Mouse (Mus musculus): ENCODE results near the gene N4bp2l2. TPM values are rescaled to one million over a fixed set of nuclear protein-coding genes. Genes with fewer than 3 reads are reported as not detected.
"Not testable (repeated sequence)": the region's sequence is repeated elsewhere in the genome, so short reads cannot be mapped to it uniquely, and the experiment has no call there.

Gene N4bp2l2
- 44.2 and 49.6 TPM in 2 replicates for polyA plus RNA-seq (2014; fragmentation: Nextera tagmentation; extraction: Ambion mirVana)

DNA sequence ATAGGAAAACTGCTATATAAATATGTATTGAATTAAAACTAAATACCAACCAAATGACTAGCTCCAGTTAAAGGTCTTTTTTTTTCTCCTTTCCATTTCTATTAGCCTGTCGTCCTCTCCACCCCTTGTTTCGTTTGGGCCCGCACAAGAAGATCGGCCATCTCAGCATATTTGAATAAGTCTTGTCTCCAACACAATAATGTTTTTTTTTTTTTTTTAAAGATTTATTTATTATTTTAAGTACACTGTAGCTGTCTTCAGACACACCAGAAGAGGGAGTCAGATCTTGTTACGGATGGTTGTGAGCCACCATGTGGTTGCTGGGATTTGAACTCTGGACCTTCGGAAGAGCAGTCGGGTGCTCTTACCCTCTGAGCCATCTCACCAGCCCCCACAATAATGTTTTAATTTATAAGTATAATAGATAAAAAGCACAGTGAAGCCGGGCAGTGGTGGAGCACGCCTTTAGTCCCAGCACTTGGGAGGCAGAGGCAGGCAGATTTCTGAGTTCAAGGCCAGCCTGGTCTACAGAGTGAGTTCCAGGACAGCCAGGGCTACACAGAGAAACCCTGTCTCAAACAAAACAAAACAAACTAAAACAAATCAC is at the start of gene N4bp2l2:
Gene N4bp2l2 (minus strand): TSS at position 51 of the 607 bp plus-strand sequence.
- ATAC-seq (ENCODE audit: low FRiP score, low TSS enrichment); H3K27me3 ChIP-seq (ENCODE audit: control insufficient read depth, insufficient read depth, low read length); H3K9me3 ChIP-seq (ENCODE audit: control insufficient read depth, low read length); H3K4me1 ChIP-seq (ENCODE audit: control insufficient read depth, insufficient read depth, low read length): not testable (repeated sequence)
- Histone ChIP-seq H3K27ac (ENCODE audit: low read depth, low read length) (peak within 1 kb of the TSS; percentile 98), H3K9ac (ENCODE audit: low read depth, low read length) (peak within 1 kb of the TSS; percentile 93), H3K4me2 (replicated peaks; ENCODE audit: low read depth, low read length) (peak within 1 kb of the TSS; percentile 79), H3K4me3 (ENCODE audit: low read length) (peak within 1 kb of the TSS; percentile 98), H3K36me3 (ENCODE audit: control insufficient read depth, insufficient read depth, low read length) (peaks cover 11% of the 10 kb centered on the region)
- WGBS: 91% methylated on average over 9 of the region's 9 CpGs

- H3K27ac ChIP-seq (ENCODE audit: low read depth, low read length): no peak overlapping the region
- no peaks in the 10 kb centered on the region for H3K4me1 ChIP-seq (ENCODE audit: control insufficient read depth, insufficient read depth, low read length)
- H3K9me3 ChIP-seq (ENCODE audit: control insufficient read depth, low read length): no peaks in the 10 kb centered on the region
- no peak overlapping the region for H3K9ac ChIP-seq (ENCODE audit: low read depth, low read length)
- H3K4me3 ChIP-seq (ENCODE audit: low read length): no peak overlapping the region
- ATAC-seq (ENCODE audit: low FRiP score, low TSS enrichment): no peak
- H3K4me2 ChIP-seq (replicated peaks; ENCODE audit: low read depth, low read length): no peak overlapping the region
- H3K27me3 ChIP-seq (ENCODE audit: control insufficient read depth, insufficient read depth, low read length): no peaks in the 10 kb centered on the region
- no peaks in the 10 kb centered on the region; the same call in 1 of the 2 replicates for H3K36me3 ChIP-seq (ENCODE audit: control insufficient read depth, insufficient read depth, low read length)
Observed at GRCm38 (mm10) chr5:150713431-150713830, 47.4 kb upstream of the N4bp2l2 start.

- no peaks in the 10 kb centered on the region for H3K9me3 ChIP-seq (ENCODE audit: control insufficient read depth, low read length)
- no peaks in the 10 kb centered on the region for H3K27me3 ChIP-seq (ENCODE audit: control insufficient read depth, insufficient read depth, low read length)
- no peaks in the 10 kb centered on the region for H3K36me3 ChIP-seq (ENCODE audit: control insufficient read depth, insufficient read depth, low read length)
- 98% methylated on average over 4 of the region's 4 CpGs for WGBS
- H3K4me3 ChIP-seq (ENCODE audit: low read length): no peak overlapping the region
- H3K4me1 ChIP-seq (ENCODE audit: control insufficient read depth, insufficient read depth, low read length): no peaks in the 10 kb centered on the region
- H3K4me2 ChIP-seq (replicated peaks; ENCODE audit: low read depth, low read length): no peak overlapping the region
- ATAC-seq (ENCODE audit: low FRiP score, low TSS enrichment): no peak
- H3K9ac ChIP-seq (ENCODE audit: low read depth, low read length): no peak overlapping the region
- H3K27ac ChIP-seq (ENCODE audit: low read depth, low read length): no peak overlapping the region
Observed at GRCm38 (mm10) chr5:150711503-150711902, 45.5 kb upstream of the N4bp2l2 start.

GRCm38 (mm10) chr5:150707181-150707580 is 41.2 kb upstream of the N4bp2l2 start:
- H3K27me3 ChIP-seq (ENCODE audit: control insufficient read depth, insufficient read depth, low read length); H3K9me3 ChIP-seq (ENCODE audit: control insufficient read depth, low read length); ATAC-seq (ENCODE audit: low FRiP score, low TSS enrichment); H3K4me3 ChIP-seq (ENCODE audit: low read length); H3K36me3 ChIP-seq (ENCODE audit: control insufficient read depth, insufficient read depth, low read length); H3K4me1 ChIP-seq (ENCODE audit: control insufficient read depth, insufficient read depth, low read length); H3K4me2 ChIP-seq (replicated peaks; ENCODE audit: low read depth, low read length); H3K27ac ChIP-seq (ENCODE audit: low read depth, low read length); H3K9ac ChIP-seq (ENCODE audit: low read depth, low read length): not testable (repeated sequence)
- 93% methylated on average over 3 of the region's 3 CpGs for WGBS

- H3K36me3 ChIP-seq (ENCODE audit: control insufficient read depth, insufficient read depth, low read length); H3K4me2 ChIP-seq (replicated peaks; ENCODE audit: low read depth, low read length); H3K9me3 ChIP-seq (ENCODE audit: control insufficient read depth, low read length); H3K9ac ChIP-seq (ENCODE audit: low read depth, low read length); H3K4me3 ChIP-seq (ENCODE audit: low read length); H3K27me3 ChIP-seq (ENCODE audit: control insufficient read depth, insufficient read depth, low read length); H3K4me1 ChIP-seq (ENCODE audit: control insufficient read depth, insufficient read depth, low read length); ATAC-seq (ENCODE audit: low FRiP score, low TSS enrichment); H3K27ac ChIP-seq (ENCODE audit: low read depth, low read length): not testable (repeated sequence)
- 94% methylated on average over 1 of the region's 1 CpGs for WGBS
Observed at GRCm38 (mm10) chr5:150706651-150707050, 40.7 kb upstream of the N4bp2l2 start.

DNA sequence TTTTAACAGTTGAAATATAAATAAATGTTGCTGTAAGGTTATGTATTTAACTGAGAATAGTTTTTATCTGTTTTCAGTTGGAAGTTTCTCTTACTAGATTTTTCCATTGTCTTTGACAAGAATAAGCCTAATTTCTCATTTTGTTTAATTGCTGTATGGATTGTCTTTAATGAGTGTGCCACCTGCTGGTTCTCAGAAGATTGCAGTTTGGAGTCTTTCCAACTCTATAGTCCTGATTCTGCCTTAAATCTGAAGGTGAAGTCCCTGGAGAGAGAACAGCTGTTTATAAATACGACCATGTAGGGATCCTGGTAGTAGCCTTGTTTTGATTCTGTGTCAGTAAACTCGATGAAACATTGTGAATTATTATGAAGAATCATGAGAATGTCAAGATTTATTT is 36.7 kb upstream of the N4bp2l2 start:
- no peaks in the 10 kb centered on the region for H3K36me3 ChIP-seq (ENCODE audit: control insufficient read depth, insufficient read depth, low read length)
- no peak overlapping the region for H3K27ac ChIP-seq (ENCODE audit: low read depth, low read length)
- WGBS: 55% methylated on average over 2 of the region's 2 CpGs
- H3K4me2 ChIP-seq (replicated peaks; ENCODE audit: low read depth, low read length): no peak overlapping the region
- no peaks in the 10 kb centered on the region for H3K27me3 ChIP-seq (ENCODE audit: control insufficient read depth, insufficient read depth, low read length)
- H3K4me1 ChIP-seq (ENCODE audit: control insufficient read depth, insufficient read depth, low read length): no peaks in the 10 kb centered on the region
- no peak overlapping the region for H3K4me3 ChIP-seq (ENCODE audit: low read length)
- H3K9me3 ChIP-seq (ENCODE audit: control insufficient read depth, low read length): no peaks in the 10 kb centered on the region
- ATAC-seq (ENCODE audit: low FRiP score, low TSS enrichment): no peak
- no peak overlapping the region for H3K9ac ChIP-seq (ENCODE audit: low read depth, low read length)

DNA sequence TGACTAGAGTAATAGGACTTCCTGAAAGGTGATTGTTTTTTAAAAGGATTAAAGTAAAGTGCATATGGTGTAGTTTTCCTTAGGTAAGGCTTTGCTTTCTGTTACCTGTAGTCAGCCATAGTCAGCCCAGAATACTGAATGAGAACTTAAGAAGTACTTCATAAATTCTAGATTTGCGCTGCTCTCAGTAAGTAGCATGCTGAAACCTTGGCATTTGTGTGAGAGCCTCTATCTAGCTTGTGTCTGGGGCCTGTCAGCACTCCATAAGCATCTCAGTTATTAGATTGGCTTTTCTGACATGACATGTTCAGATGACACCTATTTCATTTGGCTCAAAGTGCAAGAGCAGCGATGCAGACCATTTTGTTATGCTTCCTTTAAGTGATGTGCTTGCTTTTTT is 27.3 kb upstream of the N4bp2l2 start:
- Histone ChIP-seq H3K4me3 (ENCODE audit: low read length) (no peak overlapping the region), H3K27me3 (ENCODE audit: control insufficient read depth, insufficient read depth, low read length) (no peaks in the 10 kb centered on the region), H3K9ac (ENCODE audit: low read depth, low read length) (no peak overlapping the region), H3K9me3 (ENCODE audit: control insufficient read depth, low read length) (peaks cover 2% of the 10 kb centered on the region; the same call in 1 of the 2 replicates), H3K4me1 (ENCODE audit: control insufficient read depth, insufficient read depth, low read length) (no peaks in the 10 kb centered on the region), H3K27ac (ENCODE audit: low read depth, low read length) (no peak overlapping the region), H3K36me3 (ENCODE audit: control insufficient read depth, insufficient read depth, low read length) (peaks cover 2% of the 10 kb centered on the region; the same call in 1 of the 2 replicates), H3K4me2 (replicated peaks; ENCODE audit: low read depth, low read length) (no peak overlapping the region)
- ATAC-seq (ENCODE audit: low FRiP score, low TSS enrichment): no peak
- WGBS: 92% methylated on average over 2 of the region's 2 CpGs

DNA sequence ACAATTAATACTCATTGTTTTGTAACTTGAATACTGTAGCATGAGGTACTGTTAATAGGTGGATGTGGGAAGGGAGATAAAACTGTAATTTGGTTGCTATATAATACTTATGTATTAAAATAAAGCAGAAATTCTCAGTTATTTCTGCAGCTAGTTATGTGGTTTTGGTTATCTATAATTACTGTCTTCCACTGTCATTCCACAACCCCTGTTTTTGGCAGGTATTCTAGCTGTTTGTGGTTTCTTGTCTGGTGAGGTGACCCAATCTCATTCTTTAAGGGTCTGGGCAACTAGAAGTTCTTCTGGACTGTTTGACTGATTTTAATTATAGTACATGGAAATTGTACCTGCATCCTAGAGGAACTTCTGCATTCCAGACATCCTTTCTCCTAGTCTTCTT is 24.7 kb upstream of the N4bp2l2 start:
- H3K9ac ChIP-seq (ENCODE audit: low read depth, low read length): no peak overlapping the region
- no peak for ATAC-seq (ENCODE audit: low FRiP score, low TSS enrichment)
- peaks cover 2% of the 10 kb centered on the region; the same call in 1 of the 2 replicates for H3K9me3 ChIP-seq (ENCODE audit: control insufficient read depth, low read length)
- no peaks in the 10 kb centered on the region for H3K27me3 ChIP-seq (ENCODE audit: control insufficient read depth, insufficient read depth, low read length)
- H3K4me2 ChIP-seq (replicated peaks; ENCODE audit: low read depth, low read length): no peak overlapping the region
- H3K27ac ChIP-seq (ENCODE audit: low read depth, low read length): no peak overlapping the region
- no peaks in the 10 kb centered on the region; the same call in 1 of the 2 replicates for H3K36me3 ChIP-seq (ENCODE audit: control insufficient read depth, insufficient read depth, low read length)
- no peak overlapping the region for H3K4me3 ChIP-seq (ENCODE audit: low read length)
- no peaks in the 10 kb centered on the region for H3K4me1 ChIP-seq (ENCODE audit: control insufficient read depth, insufficient read depth, low read length)

GRCm38 (mm10) chr5:150682862-150683261 is 16.9 kb upstream of the N4bp2l2 start:
- not testable (repeated sequence) for H3K27me3 ChIP-seq (ENCODE audit: control insufficient read depth, insufficient read depth, low read length); H3K4me3 ChIP-seq (ENCODE audit: low read length); H3K36me3 ChIP-seq (ENCODE audit: control insufficient read depth, insufficient read depth, low read length); H3K4me2 ChIP-seq (replicated peaks; ENCODE audit: low read depth, low read length); H3K27ac ChIP-seq (ENCODE audit: low read depth, low read length); H3K4me1 ChIP-seq (ENCODE audit: control insufficient read depth, insufficient read depth, low read length); H3K9me3 ChIP-seq (ENCODE audit: control insufficient read depth, low read length); H3K9ac ChIP-seq (ENCODE audit: low read depth, low read length); ATAC-seq (ENCODE audit: low FRiP score, low TSS enrichment)
- WGBS: 97% methylated on average over 6 of the region's 6 CpGs
